Mouse (Mus musculus) CH12F3 (cell line): Measurements from ENCODE around the gene Ear6.

ENCODE experiments used
- in situ Hi-C: fragments of 300-500 bp; cut with MboI; formaldehyde crosslinking; loops from 2 replicates; pipeline ENCODE4 v1.14.3; 2020; ENCODE audit warnings: low sequenced_read_pairs

The Ear6 gene

GRCm38 (mm10) chr14:51893094-51893794 lies 39.7 kb downstream of the Ear6 start:
- in situ Hi-C loops = no loop called here

- in situ Hi-C loops = no loop called here
Measured at GRCm38 (mm10) chr14:51893809-51894208, 40.3 kb downstream of the Ear6 start.

DNA sequence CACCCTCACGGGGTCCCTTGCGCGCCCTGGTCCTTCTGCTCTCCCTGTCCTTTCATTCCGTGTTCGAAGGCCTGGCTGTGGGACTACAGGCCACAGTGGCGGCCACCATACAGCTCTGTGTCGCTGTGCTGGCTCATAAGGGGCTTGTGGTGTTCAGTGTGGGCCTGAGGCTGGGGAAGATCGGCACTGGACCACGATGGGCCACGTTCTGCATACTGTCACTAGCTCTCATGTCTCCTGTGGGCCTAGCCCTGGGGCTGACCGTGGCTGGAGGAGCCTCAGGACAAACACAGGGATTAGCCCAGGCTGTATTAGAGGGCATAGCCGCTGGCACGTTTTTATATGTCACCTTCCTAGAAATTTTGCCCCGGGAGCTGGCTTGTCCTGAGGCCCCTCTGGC lies 41.6 kb downstream of the Ear6 start:
- in situ Hi-C loops = no loop called here

DNA sequence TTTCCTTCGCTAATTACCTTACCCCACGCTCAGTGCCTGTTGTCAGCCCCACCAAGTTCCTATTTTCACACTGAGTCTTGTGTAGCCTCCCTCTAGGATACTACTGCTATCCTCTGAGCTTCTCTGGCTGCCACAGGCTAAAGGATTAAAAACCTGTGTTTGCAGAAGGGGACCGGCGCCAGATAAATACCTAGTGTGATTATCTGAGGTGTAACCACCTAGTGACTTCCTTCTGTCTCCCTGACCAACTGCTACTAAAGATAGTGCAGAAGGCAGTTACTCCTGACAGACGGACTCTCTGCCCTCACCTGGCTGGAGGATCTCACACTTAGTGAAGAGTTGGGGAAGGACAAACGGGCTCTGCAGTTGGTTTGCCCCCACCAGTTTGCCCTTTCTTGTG lies 42.5 kb downstream of the Ear6 start:
- in situ Hi-C loops = no loop called here

- in situ Hi-C loops = no loop called here
Measured at GRCm38 (mm10) chr14:51896539-51897170, 43.2 kb downstream of the Ear6 start.

DNA sequence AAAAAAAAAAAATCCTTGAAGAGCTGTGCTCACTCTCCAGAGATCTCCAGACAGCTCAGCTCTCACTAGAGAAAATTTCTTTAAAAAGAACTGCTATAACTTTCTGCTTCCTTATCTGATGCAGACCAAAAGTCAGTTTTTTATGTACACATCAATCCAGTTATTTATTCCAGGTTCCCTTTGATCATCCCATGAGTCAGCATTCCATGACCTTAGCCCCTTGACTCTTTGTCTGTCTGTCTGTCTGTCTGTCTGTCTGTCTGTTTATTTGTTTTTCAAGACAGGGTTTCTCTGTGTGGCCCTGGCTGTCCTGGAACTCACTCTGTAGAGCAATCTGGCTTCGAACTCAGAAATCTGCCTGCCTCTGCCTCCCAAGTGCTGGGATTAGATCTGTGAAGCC lies 45.9 kb downstream of the Ear6 start:
- in situ Hi-C loops = no loop called here

GRCm38 (mm10) chr14:51902806-51903710 lies 49.6 kb downstream of the Ear6 start:
- in situ Hi-C loops = no loop called here

DNA sequence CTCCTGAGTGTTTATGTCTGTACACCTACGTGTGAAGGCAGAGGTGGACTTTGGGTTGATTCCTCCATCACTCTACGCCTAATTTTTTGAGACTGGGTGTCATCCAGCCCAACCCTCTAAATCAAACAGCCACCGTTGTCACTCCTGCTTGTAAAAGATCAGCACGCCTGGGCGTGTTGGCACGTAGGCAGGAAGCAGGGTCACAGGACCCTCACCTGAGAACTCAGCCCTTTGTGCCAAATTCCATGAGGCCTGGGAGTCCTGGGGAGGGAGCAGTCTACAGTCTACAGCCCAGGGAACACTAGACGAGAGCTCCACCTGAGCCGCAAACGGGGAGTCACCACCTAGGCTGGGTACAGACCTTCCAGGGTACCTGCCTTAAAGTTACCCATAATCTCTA lies 50.3 kb downstream of the Ear6 start:
- in situ Hi-C loops = no loop called here
